Mouse (Mus musculus) layer of hippocampus, postnatal 36 days (tissue): Measurements from ENCODE around the gene Teddm3. TPM values are rescaled to one million over a fixed set of nuclear protein-coding genes. Genes with fewer than 3 reads are reported as not detected.
"Not testable (repeated sequence)": the region's sequence is repeated elsewhere in the genome, so short reads cannot be mapped to it uniquely, and the experiment has no call there.

Source experiments
- DNase-seq, 2 experiments: peaks; one replicate each; pipeline ENCODE4 v3.0.0; 2022
- total RNA-seq, 2 experiments: library from RNA; stranded (reverse); gene quantifications; 2 replicates each; pipeline ENCODE4 v1.2.3; 2021

The Teddm3 gene
- total RNA-seq = 1 to 10 TPM; 1.1 to 1.2 TPM

DNA sequence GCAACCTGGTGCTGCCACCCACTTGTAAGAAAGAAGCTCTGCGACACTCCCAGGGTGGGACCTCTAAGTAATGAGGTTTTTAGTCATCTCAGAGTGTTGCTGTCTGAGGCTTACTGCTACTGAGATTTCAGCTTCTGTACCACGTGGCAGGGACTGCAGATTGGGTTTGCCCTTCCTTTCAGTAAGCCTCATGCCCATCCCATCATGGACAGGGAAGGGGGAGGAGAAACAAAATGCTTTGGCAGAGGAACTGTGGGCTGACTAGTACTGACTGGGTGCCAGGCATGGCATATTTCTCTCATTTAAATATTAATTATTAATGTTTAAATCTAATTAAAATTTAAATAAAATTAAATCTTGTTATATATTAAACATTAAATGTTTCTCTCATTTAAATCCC, at the start of gene Teddm3:
Gene Teddm3, minus strand, starts transcription at position 101 of the 400 bp plus-strand sequence.
- DNase-seq = not testable (repeated sequence)

DNA sequence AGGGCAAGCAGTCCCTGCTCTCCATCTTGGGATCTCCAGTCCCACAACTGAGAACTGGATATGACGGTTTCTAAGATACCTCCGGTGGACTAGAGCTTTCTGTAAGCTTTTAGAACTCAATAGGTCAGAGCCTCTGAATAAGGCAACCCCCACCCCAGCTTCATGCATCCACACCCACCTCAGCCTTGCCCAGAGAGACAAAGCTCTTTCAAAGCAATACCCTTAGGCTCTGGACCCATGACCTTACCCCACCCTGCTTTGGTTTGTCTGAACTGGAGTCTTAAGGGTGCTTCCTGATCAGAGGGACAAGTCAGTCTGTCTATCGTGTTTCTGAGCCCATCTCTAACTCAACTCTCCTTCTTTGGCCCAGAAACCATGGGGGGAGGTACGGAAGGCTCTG, 48.9 kb upstream of the Teddm3 start:
- no peak for DNase-seq

DNA sequence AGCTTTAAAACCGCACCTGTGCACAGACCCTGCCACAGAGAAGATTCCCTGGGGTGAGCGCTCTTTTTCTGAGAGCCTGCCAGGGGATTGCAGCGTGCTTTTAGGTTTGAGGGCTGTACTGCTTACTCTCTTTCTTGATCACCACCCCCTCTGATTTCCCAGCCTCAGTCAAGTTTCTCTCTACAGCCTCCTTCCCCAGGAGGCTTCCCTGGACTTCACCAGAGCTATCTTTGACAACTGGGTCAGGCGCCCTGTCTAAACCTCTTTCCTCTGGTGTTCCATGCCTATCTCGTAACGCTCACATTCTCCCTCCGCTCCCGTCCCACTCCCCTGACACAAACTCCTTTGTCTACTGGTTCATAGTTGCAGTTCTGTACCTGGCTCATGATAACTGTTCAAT, 45.6 kb upstream of the Teddm3 start:
- no peak for DNase-seq

DNA sequence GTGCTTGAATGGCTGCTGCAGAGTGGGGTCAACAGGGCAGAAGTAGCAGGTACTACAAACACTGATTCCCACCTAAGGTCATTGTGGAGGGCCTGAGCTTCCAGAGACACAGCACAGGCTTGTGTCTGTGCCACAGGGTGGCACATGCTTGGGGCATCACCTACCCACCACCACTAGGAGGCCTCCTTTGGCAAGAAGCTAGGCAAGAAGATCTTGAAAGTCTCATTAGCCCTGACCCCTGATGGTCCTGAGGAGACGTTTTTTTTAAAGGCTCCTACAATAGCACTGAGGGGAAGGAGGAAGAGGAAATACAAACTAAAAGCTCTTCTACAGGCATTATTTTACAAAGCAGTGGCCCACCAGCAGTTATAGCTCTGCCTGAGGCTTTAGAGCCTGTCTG, 44.7 kb upstream of the Teddm3 start:
- DNase-seq = no peak

DNA sequence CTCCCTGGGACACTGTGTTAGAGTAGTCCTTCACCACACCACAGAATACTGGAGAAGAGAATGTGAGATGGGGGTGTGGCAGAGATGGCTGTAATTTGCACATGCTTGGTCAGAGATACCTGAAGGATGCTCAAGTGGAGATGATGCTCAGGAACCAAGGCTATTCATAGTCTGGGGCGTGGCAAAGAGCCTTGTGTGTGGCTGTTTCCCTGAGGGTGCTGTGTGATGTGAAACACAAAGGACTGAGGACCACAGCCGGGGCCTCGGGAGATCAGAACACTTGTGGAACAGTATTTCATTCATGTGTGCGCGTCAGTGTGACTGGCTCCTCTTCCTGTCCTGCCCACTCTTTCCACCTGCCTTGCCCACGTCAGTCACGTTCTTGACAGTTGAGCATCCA, 44.2 kb upstream of the Teddm3 start:
- DNase-seq = no peak

DNA sequence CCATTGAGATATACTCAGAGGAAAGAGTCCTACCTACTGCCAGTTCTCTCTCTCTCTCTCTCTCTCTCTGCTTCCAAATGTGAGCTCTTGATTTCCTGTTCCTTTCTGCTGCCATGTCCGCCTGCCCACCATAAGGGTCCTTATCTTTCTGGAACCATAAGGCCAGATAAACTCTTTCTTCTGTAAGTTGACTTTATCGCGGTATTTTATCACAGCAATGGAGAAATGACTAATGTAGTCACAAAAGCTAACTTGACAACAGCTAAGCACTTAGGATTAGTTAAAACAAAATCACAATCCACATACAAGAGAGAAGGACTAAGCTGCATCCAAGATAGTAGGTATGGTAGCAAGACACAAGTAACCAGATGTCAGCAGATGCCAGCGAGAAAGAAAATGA, 43.7 kb upstream of the Teddm3 start:
- DNase-seq = no peak

DNA sequence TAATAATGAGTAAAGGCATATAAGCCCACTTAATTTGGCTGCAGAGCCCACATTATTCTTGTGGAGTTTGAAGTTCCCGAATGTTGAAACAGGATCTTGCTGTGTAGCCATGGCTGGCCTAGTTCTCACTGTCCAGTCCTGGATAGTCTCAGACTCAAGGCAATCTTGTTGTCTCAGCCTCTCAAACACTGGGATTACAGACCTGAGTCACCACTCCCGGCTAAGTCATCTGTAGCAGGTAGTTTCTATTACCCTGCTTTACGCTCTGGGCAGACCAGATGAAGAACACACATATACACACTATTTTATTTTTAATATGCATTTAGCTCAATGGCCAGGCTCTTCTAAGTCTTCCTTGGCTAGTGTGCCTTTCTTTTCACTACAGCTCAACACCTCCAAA, 42.8 kb upstream of the Teddm3 start:
- no peak for DNase-seq

DNA sequence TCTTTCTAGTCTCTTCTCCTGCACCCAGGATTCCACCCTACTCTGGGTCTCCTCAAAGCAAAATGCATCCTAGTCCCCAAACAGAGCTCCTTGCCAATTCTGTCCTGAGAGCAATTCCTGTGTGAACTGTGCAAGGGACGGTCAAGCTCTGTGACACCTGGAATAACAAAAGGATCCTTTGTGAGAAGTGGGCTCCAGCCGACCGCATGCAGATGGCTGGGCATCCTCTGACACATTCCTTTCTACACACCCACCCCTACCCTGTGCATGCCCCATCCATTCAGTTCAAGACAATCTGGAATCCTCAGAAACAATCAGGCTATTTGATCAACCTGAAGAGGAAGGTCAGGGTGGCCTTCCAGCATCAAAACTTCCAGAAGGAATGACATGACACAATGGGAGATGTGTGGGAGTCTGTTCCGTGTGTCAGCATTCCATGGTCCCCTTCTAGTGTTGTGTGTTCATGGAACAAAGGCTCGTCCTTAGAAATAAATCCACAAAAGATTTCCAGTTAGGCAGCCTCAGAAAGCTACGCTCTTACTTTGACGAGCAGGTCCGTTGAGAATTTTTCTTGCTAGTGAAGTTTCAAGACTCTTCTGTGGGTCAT, 41.6 kb upstream of the Teddm3 start:
- no peak for DNase-seq

DNA sequence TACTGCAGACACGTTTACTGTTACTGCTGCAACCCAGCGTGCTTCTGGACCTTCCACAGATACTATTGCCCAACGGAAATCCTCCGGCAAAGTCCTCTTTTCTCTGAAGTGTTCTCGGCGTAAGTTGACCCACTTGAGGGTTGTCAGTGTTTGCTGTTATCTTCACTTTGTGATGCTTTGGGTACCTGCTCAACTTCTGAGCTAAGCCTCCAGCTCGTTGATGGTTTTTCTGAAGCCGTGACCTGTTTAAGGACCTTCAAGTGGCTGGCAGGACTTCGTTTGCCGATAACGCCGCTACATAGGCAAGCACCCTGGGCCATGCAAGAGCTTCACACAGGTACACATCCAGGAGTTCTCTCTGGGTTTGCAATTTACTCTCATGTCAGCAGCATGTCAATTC, 40.4 kb upstream of the Teddm3 start:
- DNase-seq = no peak

DNA sequence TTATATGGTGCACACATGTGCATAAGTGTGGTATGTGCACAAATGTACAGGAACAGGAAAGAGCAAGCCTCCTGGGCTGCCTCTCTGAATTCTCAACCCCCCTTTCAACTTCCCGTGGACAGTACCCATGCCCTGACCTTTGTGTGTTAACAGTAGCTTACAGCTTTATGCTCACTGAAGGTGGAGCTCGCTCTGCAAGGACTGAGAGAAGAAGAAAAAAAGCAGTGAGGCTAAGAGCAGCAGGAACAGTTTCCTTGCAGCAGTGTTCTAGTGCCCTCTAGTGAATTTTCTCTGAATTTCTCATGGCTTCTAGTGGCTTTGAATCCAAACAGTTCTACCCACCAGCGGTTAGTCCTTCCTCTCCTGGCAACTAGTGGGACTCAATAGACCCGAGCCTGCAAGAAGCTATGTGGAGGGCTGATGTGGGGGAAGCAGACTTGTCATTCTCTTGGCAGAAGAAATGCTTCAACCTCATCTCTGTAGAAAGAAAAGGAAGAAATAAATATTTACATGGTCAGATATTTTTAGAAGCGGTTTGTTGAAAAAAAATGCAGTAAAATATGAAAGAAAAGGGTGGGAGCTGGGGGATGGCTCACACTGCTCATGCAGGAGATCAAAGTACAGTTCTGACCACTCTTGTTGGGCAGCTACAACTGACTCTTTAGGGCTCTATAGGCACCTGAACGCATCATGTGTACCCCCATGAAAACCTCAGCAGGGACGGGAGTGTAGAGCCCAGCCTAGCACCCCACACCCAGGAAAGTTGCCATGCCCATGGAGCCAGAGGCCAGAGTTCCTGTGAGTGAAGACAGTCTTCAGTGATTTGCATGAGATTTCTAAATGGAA, 38.9 kb upstream of the Teddm3 start:
- DNase-seq = peak in 1 of 2 experiments; percentile 35

DNA sequence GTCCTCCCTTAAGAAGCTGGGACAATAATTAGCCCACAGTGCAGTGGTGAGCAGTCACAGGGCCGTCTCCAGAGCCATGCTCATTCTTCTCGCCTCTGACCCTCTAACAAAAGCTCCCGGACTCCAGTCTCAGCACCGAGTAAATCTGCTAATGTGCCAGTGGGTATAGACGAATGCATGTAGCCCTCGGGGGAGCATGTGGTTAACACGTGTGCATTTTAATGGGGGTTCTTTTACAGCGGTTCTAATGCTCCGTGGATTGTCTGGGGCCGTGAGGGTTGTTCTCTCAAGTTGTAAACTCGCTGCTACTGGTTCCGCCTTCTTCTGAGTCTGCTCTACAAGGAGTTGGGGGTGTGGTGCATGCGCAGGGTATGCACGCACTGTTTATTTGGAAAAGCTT, 37.8 kb upstream of the Teddm3 start:
- DNase-seq = no peak

DNA sequence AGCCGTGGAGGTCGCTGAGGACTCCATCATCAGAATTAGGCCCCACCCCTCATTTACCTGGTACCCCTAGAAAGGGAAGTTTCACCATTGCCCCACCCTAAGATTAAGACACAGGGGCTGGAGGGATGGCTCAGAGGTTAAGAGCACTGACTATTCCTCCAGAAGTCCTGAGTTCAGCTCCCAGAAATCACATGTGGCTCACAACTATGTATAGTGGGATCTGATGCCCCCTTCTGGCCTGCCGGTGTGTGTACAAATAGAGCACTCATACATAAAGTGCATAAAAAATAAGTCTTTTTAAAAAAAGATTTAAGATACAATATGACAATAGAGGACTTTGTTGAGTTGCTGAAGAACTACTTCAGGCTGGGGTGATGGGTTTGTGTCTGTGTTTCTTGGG, 34.5 kb upstream of the Teddm3 start:
- DNase-seq = no peak

DNA sequence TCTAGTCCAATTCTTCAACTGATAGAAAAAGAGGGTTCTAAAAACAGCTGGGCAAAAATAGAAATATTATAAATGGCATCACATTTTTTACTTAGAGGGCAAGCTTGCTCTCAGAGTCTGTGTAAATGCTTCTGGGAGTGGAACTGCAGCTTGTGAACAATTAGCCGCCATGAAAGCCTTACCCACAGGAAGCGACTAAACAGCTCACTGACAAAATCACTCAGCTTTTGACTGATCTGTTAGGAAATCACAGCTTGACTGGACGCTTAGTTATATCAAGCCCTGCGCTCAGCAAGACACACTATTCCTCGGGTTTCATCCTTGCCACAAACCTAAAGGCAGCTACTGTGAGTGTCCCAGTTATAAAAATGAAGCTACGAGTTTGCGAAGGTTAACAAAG, 33.8 kb upstream of the Teddm3 start:
- no peak for DNase-seq

DNA sequence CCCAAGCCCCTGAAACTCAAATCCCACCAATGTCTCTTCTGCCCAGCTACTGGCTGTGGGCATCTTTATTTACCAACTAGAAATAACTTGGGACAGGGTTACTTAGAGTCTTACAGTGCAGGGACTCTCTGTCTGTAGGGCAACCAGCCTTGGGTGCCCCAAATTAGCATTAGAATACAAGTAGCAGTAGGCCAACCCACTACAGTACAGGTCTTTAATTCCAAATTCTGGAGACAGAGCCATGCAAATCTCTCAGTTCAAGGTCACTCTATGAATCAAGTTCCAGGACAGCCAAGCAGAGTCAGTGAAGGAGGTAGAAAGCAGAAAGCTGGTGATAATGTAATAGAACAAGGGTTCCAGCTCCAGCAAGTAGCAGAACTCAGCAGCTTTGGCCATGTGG, 30.9 kb upstream of the Teddm3 start:
- no peak for DNase-seq

DNA sequence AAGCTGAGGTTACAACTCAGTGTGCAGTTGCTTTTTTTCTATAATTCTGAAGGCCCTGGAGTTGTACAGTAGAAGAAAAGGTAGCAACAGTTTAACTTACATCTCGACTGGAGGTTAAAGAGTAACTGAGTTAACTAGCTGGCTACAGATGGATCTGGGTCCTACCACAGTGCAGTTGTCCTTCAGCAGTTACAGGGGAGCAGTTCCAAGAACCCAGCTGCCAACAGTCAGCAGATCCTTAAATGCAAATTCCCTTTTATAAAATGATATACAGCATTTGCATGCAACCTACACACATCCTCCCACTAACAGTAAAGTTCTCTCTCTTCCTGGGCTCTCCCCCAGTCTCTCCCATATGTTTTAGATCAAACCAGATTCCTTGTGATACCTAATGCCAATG, 28.3 kb upstream of the Teddm3 start:
- no peak for DNase-seq

DNA sequence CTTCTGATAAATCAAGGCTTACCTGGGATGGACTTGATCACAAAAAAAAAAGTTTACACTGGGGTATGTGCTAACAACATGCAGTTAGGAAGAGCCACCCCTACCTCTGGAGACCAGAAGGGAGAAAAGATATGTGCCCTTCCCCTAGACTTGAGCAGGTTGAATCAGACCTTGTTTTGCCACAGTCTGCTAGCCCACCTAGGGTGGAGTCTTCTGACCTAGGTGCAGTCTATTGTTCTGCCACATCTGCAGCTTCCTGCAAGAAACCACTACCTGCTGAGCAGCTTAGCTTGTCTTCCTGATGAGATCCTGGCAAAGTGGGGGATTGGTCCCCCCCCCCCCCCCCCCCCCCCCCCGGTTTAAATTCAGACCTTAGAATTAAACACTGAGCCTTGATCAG, 21.4 kb upstream of the Teddm3 start:
- no peak for DNase-seq

DNA sequence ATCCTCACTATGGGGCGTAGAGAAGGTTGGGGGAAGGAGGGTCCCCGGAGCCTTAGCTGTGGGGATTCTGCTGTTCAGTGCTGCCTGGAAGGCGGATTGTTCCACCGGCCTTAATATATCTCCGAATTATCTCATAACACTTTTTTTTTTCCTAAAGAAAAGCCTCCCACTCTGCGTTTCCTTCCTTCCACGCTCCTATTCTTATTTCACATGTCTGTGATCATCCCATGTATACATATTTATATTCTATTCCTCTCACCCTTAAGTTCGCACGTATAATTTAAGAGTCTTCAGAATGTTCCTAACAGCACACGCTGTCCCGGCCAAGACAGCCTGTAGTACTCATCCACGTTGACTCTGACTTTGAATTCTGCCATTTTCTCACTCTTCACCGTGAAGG, 14.9 kb upstream of the Teddm3 start:
- DNase-seq = no peak

DNA sequence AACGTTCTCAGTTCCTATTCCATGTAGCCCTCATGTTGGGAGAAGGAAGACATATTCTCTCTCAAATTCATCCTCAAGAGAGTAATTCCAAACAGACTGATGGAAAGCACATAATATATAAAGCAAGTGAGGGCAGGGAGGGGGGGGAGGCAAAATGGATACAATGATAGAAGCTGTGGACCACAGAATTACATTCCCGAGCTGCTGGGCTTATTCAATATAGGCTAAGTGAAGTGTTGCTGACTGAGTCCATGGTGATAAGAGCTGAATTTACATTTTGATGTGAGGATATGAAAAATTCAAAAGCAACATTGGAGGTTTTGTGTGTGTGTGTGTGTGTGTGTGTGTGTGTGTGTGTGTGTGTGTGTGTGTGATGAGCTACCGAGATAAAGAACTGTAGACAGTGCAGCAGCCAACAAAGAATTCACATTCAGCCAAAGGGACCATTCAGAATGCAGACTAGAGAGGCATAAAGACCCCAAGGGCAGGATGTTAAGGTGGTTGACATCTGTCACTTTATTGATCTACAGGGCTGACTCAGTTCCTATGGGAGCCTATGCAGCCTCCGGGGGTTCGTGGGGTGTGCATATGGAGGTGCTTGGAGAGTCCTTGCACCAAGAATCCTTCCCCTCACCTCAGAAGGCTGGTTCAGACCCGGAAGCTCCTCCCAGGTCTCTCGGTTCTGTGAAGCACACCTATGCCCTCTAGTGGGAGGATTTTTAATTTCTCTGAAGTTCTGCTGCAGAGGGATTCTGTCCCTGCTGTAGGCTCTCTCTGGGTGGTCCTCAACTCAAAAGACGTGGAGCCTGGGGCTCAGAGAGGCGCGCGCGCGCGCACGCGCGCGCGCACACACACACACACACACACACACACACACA, 11.8 kb upstream of the Teddm3 start:
- not testable (repeated sequence) for DNase-seq

DNA sequence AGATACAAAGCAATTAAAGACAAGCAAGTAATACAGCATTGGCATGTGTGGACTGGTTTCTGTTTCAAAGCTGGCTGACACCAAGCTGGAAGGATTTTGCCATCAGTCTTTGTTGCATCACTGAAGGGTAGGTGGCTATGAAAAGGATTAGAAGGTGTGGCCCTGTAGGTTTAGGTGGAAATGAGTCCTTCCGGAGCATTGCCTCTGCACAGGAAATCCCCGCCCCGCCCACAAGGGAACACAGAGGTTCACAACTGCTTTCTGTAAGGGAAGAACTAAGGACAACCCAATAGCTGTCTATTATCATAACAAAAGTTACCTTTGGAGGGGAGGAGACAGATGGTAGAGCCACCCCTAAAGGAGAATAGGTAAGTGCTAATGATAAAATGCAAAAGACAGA, 9.6 kb upstream of the Teddm3 start:
- not testable (repeated sequence) for DNase-seq

DNA sequence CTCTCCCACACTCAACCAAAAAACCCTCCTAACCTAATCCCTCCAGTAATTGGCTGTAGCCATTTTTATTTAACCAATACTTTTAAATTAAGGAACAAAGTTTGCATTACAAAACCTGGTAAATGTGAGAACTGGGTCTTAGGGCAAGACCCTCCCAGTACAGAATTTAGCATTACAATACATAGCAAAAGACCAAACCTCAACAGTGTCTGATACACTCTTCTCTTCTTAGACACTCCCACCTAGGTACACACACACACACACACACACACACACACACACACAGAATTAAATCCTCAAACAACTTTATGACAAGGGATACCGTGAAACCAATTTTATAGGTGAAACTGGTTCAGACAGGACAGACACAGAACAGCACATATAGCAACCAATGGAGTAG, 5.4 kb upstream of the Teddm3 start:
- not testable (repeated sequence) for DNase-seq

DNA sequence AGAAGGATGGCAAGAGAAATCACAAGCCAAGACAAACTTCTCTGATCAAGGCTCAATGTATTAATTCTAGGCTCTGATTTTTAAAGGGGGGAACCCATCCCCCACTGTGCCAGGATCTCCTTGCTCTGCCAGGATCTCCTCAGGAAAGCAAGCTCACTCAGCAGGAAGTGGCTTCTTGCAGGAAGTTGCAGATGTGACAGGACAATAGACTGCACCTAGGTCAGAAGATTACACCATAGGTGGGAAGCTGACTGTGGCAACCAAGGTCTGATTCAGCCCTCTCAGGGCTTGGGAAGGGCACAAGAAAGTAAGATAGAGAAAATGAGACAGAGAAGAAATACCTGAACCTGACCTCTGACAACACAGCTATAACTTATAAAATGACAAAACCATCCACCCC, 2.5 kb upstream of the Teddm3 start:
- not testable (repeated sequence) for DNase-seq

DNA sequence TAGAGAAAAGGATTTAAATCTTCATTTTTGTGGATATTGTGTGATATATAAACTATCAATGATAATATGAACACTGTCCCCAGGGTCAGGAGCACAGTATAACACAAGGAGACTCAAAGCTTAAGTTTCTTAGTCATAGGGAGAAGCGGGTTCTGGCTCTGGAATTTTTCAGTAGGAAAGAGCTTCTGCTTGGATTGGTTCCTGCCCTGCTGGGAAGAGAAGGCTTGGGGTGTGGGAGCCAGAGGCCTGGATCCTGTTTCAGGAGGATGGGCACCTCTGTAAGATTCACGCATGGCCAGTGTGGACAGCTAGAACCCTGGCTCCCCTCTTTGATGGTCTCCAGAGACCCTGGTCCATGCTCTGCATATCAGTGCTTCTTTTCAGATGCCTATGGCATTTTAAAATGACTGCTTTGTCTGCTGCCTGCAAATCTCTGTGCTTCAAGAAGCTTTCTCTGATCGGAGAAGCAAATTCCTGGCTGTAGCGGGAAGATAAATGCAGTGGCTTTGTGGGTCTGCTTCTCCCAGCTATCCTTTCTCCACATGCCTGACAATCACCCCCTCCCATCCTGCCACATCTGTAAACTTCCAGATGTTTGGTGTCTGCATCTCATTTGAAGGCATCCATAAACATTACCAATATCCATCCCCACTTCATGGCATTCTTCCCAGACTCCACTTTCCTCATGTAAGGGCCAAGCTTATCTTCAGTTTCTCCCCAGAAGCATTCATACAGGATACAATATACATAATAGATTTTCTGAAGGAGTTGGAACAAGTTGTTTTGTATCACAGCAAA, 2.0 kb downstream of the Teddm3 start:
- DNase-seq = no peak
